Mouse (Mus musculus) layer of hippocampus, adult 2 months (tissue): ENCODE measurements at regions not wholly inside any gene's neighbourhood (a gene's known extent, or its start where the extent isn't known, plus 50 kb on each side); places are given as distances from the start of the nearest gene placed in this dataset.

Experiments used
- DNase-seq, 2 experiments: peaks; one replicate each; pipeline ENCODE4 v3.0.0; 2022; ENCODE audit warnings: low spot score in 2 of 2
- H3K27ac ChIP-seq: fragments of 200-600 bp; 2 replicates; pipeline ENCODE4 v1.8.1; 2022
- H3K4me3 ChIP-seq: fragments of 200-600 bp; 2 replicates; pipeline ENCODE4 v1.8.1; 2022; ENCODE audit warnings: mild to moderate bottlenecking
- CTCF ChIP-seq: fragments of 200-600 bp; conservative IDR thresholded peaks from 2 replicates; pipeline ENCODE4 v1.8.1; 2022; ENCODE audit warnings: antibody characterized with exemption, mild to moderate bottlenecking, moderate library complexity

GRCm38 (mm10) chr3:66544139-66544933 is 247.7 kb upstream of the Veph1 start:
- Histone ChIP-seq H3K27ac (no peak overlapping the region), H3K4me3 (no peak overlapping the region)
- no peak for TF ChIP-seq CTCF
- DNase-seq, result no peak

- no peak for TF ChIP-seq CTCF
- Histone ChIP-seq H3K27ac (no peak overlapping the region), H3K4me3 (no peak overlapping the region)
- no peak for DNase-seq
These were observed 246.2 kb upstream of the Veph1 start for GRCm38 (mm10) chr3:66542865-66543264.

GRCm38 (mm10) chr3:66537913-66538312 is 241.3 kb upstream of the Veph1 start:
- no peak for DNase-seq
- H3K27ac ChIP-seq, result no peak overlapping the region
- no peak for TF ChIP-seq CTCF
- no peak overlapping the region for H3K4me3 ChIP-seq

- no peak overlapping the region for H3K27ac ChIP-seq
- TF ChIP-seq CTCF, result no peak
- DNase-seq, result peak in 1 of 2 experiments; percentile 1
- no peak overlapping the region for H3K4me3 ChIP-seq
These were observed 240.7 kb upstream of the Veph1 start for GRCm38 (mm10) chr3:66537106-66537893.

- DNase-seq, result no peak
- no peak for TF ChIP-seq CTCF
- Histone ChIP-seq H3K4me3 (no peak overlapping the region), H3K27ac (no peak overlapping the region)
These were observed 240.0 kb upstream of the Veph1 start for GRCm38 (mm10) chr3:66536673-66537072.

- DNase-seq, result no peak
- H3K4me3 ChIP-seq, result no peak overlapping the region
- H3K27ac ChIP-seq, result no peak overlapping the region
- no peak for TF ChIP-seq CTCF
These were observed 239.3 kb upstream of the Veph1 start for GRCm38 (mm10) chr3:66535786-66536529.

GRCm38 (mm10) chr3:66519925-66520324 is 223.3 kb upstream of the Veph1 start:
- no peak for TF ChIP-seq CTCF
- no peak overlapping the region for H3K27ac ChIP-seq
- no peak for DNase-seq
- H3K4me3 ChIP-seq, result no peak overlapping the region

GRCm38 (mm10) chr3:66518289-66518688 is 221.7 kb upstream of the Veph1 start:
- TF ChIP-seq CTCF, result no peak
- Histone ChIP-seq H3K4me3 (no peak overlapping the region), H3K27ac (no peak overlapping the region)
- DNase-seq, result no peak

- Histone ChIP-seq H3K27ac (no peak overlapping the region), H3K4me3 (no peak overlapping the region)
- no peak for DNase-seq
- no peak for TF ChIP-seq CTCF
These were observed 219.3 kb upstream of the Veph1 start for GRCm38 (mm10) chr3:66515773-66516406.

- no peak for DNase-seq
- Histone ChIP-seq H3K27ac (no peak overlapping the region), H3K4me3 (no peak overlapping the region)
- TF ChIP-seq CTCF, result no peak
These were observed 217.9 kb upstream of the Veph1 start for GRCm38 (mm10) chr3:66514587-66514986.

- TF ChIP-seq CTCF, result no peak
- H3K4me3 ChIP-seq, result no peak overlapping the region
- no peak for DNase-seq
- H3K27ac ChIP-seq, result no peak overlapping the region
These were observed 215.8 kb upstream of the Veph1 start for GRCm38 (mm10) chr3:66512408-66512807.

- no peak for TF ChIP-seq CTCF
- DNase-seq, result no peak
- no peak overlapping the region for H3K4me3 ChIP-seq
- no peak overlapping the region for H3K27ac ChIP-seq
These were observed 213.8 kb upstream of the Veph1 start for GRCm38 (mm10) chr3:66510455-66510854.

GRCm38 (mm10) chr3:66506125-66506524 is 209.5 kb upstream of the Veph1 start:
- no peak for TF ChIP-seq CTCF
- H3K4me3 ChIP-seq, result no peak overlapping the region
- no peak overlapping the region for H3K27ac ChIP-seq
- no peak for DNase-seq
